Mouse (Mus musculus): Measurements from ENCODE around the gene Tbc1d10c. TPM values are rescaled to one million over a fixed set of nuclear protein-coding genes. Genes with fewer than 3 reads are reported as not detected.
A peak's percentile ranks its signal among the peaks of the same experiment; 100 is the strongest.

Gene Tbc1d10c
- polyA plus RNA-seq, 1 experiment from 2014 or later = 1.5 TPM

DNA sequence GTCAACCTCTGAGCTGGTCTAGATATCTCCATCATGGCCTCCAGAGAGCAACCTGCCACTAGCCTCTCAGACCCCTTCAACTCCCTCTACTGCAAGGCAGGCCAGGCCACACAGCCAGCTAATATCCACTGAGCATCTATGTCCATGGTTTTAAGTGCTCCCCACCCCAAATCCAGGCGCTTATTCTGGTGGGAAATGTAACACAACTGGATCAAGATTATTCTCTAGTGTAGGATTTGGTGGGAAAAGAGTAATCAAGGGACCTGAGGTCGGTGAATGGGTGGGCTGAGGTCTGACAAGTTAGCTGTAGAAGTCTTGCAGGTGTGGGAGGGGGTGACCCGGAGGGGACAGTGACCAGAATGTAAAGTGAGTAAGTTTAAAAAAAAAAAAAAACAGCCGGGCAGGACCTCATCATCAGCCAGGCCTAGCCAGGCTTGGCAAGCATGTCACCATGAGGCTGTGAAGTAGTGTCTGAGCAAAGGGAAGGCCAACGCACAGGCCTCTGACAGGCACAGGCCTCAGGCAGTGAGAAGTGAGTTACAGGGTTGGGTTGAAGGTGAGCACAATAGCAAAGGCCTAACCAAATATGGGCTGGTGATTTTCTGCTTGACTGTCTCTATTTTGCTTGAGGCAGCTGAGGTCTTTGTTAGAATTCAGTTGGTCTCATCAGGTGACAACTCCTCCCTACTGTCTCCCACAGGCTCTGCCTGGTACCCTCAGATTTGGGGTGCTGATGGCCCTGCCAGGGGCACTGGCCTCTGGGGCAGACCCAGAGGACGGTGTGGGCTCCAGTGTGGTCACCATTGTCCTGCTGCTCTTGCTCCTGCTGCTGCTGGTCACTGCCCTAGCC, 35.6 kb downstream of the Tbc1d10c start:
- H3K9me3 ChIP-seq (replicated peaks) = no peaks in the 10 kb centered on the region
- no peaks in the 10 kb centered on the region for H3K27me3 ChIP-seq (replicated peaks)
- peaks cover 81% of the 10 kb centered on the region for H3K36me3 ChIP-seq
- 0 out of 2 replicates have a peak overlapping the region, but pooled peaks have one; percentile 10 for H3K27ac ChIP-seq (ENCODE audit: poor library complexity, severe bottlenecking)
- no peak overlapping the region for H3K9ac ChIP-seq
- WGBS = 82% methylated on average over 6 of the region's 6 CpGs
- no peak overlapping the region for H3K4me3 ChIP-seq
- H3K4me1 ChIP-seq (replicated peaks) = peaks cover 38% of the 10 kb centered on the region
- H3K4me2 ChIP-seq = no peak overlapping the region
- no peak for ATAC-seq (ENCODE audit: insufficient number of reproducible peaks, low FRiP score)

DNA sequence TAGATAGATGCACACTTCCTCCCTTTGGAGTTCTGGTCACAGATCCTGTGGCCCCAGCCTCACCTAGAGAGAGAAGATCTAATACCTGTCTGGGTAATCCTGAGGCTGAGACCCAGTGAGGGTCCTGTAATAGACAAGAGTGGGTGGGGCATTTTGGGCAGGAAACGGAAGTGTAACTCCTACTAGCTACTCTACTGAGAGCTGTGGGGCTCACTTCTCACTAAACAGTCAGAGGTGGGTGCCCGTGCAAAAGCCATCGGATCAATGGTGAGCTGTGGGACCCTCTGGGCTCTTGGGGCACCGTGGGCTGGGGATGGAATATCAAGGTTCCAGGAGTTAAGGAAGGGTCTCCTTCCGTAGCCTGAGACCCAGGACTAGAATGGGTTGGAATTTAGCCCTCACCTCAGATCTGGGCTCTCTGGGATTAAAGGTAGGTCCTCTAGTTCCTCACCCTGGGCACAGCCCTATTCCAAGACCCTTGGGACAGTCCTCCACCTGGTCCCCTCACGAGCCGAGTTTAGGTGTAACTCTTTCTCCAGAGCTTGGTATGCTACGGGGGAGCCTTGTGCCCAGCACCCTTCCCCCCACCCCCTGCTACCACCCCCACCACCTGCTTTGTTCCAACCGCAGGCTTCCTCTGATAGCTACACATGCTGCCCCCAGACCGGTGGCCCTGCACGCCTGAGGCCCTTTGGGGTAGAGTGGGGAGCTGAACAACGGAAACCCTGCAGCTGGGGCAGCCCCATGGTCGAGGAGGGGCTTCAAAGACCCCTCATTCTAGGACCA, 36.5 kb downstream of the Tbc1d10c start:
- 71% methylated on average over 13 of the region's 13 CpGs for WGBS
- no peaks in the 10 kb centered on the region for H3K9me3 ChIP-seq (replicated peaks)
- H3K4me3 ChIP-seq = no peak overlapping the region
- no peak overlapping the region for H3K4me2 ChIP-seq
- ATAC-seq (ENCODE audit: insufficient number of reproducible peaks, low FRiP score) = no peak
- no peak overlapping the region for H3K27ac ChIP-seq (ENCODE audit: poor library complexity, severe bottlenecking)
- H3K4me1 ChIP-seq (replicated peaks) = peaks cover 44% of the 10 kb centered on the region
- no peaks in the 10 kb centered on the region for H3K27me3 ChIP-seq (replicated peaks)
- no peak overlapping the region for H3K9ac ChIP-seq
- H3K36me3 ChIP-seq = peaks cover 83% of the 10 kb centered on the region

DNA sequence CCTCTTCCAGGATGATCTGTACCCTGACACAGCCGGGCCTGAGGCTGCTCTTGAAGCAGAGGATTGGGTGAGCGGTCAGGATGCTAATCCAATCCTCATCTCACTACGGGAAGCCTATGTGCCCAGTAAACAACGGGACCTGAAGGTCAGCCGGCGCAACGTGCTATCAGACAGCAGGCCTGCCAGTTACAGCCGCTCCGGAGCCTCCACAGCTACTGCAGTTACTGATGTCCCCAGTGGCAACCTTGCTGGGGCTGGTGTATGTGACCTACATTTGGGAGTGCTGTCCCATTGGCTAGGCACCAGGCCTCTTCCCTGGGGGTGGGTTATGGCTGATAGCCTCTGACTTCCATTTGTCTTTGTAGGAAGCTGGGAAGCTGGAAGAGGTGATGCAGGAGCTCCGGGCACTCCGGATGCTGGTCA, 37.8 kb downstream of the Tbc1d10c start, which contains the start of gene Ptprcap:
TSS of gene Ptprcap (plus strand) at position 373 of the 423 bp plus-strand sequence.
- Histone ChIP-seq H3K9ac (no peak within 1 kb of the TSS), H3K4me1 (replicated peaks) (peaks cover 52% of the 10 kb centered on the region), H3K27ac (ENCODE audit: poor library complexity, severe bottlenecking) (no peak within 1 kb of the TSS), H3K4me3 (no peak within 1 kb of the TSS), H3K36me3 (peaks cover 69% of the 10 kb centered on the region), H3K4me2 (no peak within 1 kb of the TSS), H3K27me3 (replicated peaks) (no peaks in the 10 kb centered on the region), H3K9me3 (replicated peaks) (no peaks in the 10 kb centered on the region)
- 52% methylated on average over 11 of the region's 11 CpGs for WGBS
- ATAC-seq (ENCODE audit: insufficient number of reproducible peaks, low FRiP score) = no peak

DNA sequence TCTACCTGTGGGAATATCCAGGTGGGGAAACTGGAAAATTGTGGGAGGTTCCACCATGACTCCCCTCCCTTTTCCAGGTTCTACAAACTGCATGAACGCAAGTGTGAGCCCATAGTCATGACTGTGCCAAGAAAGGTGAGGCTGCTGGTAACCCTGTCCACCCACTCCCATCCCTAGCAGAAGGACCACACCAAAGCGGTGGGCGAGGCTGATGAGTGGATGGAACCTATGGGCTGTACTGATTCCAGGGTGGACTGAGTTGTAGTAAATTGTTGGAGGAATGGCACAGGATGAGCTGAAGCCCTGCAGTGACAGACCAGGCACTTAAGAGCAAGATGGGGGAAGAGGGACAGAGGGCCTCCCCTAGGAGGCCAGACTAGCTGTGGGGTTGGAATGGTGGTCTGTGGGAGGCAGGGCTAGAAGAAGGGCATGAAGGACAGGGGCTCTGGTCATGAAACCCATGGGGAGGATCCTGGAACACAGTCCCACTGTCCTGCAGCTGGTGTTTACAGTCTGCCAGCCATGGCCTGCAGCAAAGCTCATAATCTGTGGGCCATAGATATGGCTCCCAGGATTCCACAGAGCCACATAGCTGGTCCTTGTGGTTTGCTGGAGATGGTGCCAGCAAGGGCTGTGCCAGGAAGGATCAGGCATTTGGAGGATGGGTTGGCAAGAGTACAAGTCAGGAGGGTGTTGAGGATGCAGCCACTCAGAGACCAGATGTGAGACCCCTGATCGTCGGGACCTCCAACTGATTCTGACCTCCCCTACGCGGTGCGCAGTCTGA, 38.4 kb downstream of the Tbc1d10c start:
- peaks cover 57% of the 10 kb centered on the region for H3K4me1 ChIP-seq (replicated peaks)
- H3K9me3 ChIP-seq (replicated peaks) = no peaks in the 10 kb centered on the region
- no peak overlapping the region for H3K9ac ChIP-seq
- WGBS = 84% methylated on average over 8 of the region's 8 CpGs
- H3K36me3 ChIP-seq = peaks cover 63% of the 10 kb centered on the region
- no peak for ATAC-seq (ENCODE audit: insufficient number of reproducible peaks, low FRiP score)
- H3K27me3 ChIP-seq (replicated peaks) = no peaks in the 10 kb centered on the region
- H3K4me3 ChIP-seq = no peak overlapping the region
- H3K4me2 ChIP-seq = no peak overlapping the region
- H3K27ac ChIP-seq (ENCODE audit: poor library complexity, severe bottlenecking) = no peak overlapping the region

DNA sequence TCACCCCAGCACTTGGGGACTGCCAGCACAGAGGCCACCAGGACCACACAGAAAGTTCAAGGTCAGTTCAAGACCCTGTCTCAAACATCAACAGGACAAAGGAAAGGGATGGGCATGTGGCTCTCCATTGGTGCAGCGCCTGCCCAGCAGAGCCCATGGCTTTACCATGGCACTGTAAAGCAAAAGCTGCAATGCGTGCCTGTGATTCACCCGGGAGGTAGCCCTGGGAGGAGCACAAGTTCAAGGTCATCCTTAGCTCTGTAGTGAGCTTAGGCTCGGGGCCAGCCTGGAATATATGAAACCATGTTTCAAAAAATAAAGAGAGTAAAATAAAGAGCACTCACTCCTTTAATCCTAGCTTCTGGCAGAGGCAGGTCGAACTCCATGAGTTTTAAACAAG, 39.2 kb downstream of the Tbc1d10c start:
- Histone ChIP-seq H3K27me3 (replicated peaks) (no peaks in the 10 kb centered on the region), H3K9me3 (replicated peaks) (no peaks in the 10 kb centered on the region), H3K4me3 (no peak overlapping the region), H3K36me3 (peaks cover 56% of the 10 kb centered on the region), H3K27ac (ENCODE audit: poor library complexity, severe bottlenecking) (peak overlapping the region; percentile 4; the same call in 1 of the 2 replicates), H3K4me1 (replicated peaks) (peaks cover 57% of the 10 kb centered on the region), H3K4me2 (no peak overlapping the region), H3K9ac (no peak overlapping the region)
- ATAC-seq (ENCODE audit: insufficient number of reproducible peaks, low FRiP score) = no peak
- WGBS = 85% methylated on average over 5 of the region's 5 CpGs

DNA sequence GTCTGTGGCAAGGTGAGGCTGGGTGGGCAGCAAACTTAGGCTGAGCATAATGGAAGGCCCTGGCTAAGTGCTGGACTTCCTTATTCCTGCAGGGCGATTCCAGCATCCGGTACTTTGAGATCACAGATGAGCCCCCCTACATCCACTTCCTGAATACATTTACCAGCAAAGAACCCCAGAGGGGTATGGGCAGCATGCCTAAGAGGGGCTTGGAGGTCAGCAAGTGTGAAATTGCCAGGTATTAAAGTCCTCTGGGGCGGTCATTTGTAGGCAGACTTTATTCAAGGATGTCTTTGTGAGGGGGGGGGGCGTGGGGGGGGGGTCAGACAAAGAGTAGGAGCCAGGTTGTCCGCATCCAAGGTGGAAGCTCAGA, 39.6 kb downstream of the Tbc1d10c start:
- H3K27ac ChIP-seq (ENCODE audit: poor library complexity, severe bottlenecking) = no peak overlapping the region
- H3K4me1 ChIP-seq (replicated peaks) = peaks cover 57% of the 10 kb centered on the region
- no peak overlapping the region for H3K4me2 ChIP-seq
- H3K9ac ChIP-seq = peak overlapping the region; percentile 7; the same call in 1 of the 2 replicates
- H3K4me3 ChIP-seq = no peak overlapping the region
- ATAC-seq (ENCODE audit: insufficient number of reproducible peaks, low FRiP score) = no peak
- H3K27me3 ChIP-seq (replicated peaks) = no peaks in the 10 kb centered on the region
- 72% methylated on average over 5 of the region's 5 CpGs for WGBS
- H3K9me3 ChIP-seq (replicated peaks) = no peaks in the 10 kb centered on the region
- H3K36me3 ChIP-seq = peaks cover 52% of the 10 kb centered on the region

DNA sequence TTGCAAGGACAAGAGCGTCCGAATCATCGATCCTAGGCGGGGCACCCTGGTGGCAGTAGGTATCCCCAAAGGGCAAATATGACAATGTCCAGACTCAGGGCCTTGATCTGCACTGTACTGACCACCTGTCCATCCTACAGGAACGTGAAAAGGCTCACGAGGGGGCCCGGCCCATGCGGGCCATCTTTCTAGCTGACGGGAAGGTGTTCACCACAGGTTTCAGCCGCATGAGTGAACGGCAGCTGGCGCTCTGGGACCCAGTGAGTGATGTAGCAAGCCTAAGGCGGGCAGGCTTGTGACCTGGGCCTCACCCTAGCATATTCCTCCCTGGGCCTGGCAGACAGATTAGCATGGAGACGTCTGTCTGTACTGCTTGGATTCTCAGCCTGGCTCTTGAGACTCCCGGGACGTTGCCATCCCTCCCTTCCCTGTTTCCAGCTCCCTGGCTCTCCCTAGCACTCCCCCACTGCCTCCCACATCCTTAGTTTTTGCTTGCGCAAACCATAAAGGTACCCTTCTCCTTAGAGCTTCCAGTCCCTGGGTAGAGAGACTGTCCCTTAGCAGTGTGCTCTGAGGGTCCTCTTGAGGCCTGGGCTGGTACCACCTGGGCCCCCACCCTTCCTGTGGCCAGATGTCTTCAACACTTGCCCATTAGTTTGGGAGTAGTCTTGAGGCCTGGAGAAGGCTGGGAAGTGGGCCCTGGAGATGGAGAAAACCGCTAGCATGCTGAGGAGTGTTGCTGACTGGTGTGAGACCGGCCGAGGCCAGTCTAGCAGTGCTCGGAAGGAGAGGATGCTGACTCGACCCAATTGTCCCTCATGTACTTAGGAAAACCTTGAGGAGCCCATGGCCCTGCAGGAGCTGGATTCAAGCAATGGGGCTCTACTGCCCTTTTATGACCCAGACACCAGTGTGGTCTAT, 40.3 kb downstream of the Tbc1d10c start:
- 90% methylated on average over 22 of the region's 22 CpGs for WGBS
- Histone ChIP-seq H3K27ac (ENCODE audit: poor library complexity, severe bottlenecking) (no peak overlapping the region), H3K9ac (peak overlapping the region; percentile 22; the same call in 1 of the 2 replicates), H3K36me3 (peaks cover 45% of the 10 kb centered on the region), H3K4me3 (no peak overlapping the region), H3K4me2 (no peak overlapping the region), H3K4me1 (replicated peaks) (peaks cover 57% of the 10 kb centered on the region), H3K27me3 (replicated peaks) (no peaks in the 10 kb centered on the region), H3K9me3 (replicated peaks) (0 out of 2 replicates have a peak, but pooled peaks cover 2% of the 10 kb centered on the region)
- ATAC-seq (ENCODE audit: insufficient number of reproducible peaks, low FRiP score) = no peak

DNA sequence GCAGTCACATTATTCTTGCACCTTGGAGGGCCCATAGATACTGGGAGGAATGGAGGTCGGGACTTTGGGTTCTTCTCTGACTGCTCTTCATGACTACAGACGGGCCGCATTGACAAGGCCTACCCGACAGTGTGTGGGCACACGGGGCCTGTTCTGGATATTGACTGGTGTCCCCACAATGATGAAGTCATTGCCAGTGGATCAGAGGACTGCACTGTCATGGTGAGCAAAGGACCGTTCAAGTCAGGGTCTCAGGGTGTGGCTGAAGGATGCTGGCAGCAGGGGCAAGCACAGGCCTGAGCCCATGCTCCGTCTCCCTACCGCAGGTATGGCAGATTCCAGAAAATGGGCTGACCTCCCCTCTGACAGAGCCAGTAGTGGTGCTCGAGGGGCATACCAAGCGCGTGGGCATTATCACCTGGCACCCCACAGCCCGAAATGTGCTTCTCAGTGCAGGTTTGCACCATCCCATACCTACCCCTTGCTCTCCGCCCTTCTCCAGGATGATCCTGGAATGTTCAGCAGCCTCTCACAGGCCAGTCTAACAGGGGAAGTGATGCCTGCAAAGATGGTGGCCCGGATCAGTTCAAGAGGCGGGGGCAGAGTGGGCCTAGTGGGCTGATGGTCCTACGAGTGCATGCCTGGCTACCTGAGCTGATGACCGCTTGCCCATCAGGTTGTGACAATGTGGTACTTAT, 41.2 kb downstream of the Tbc1d10c start:
- WGBS = 92% methylated on average over 17 of the region's 17 CpGs
- Histone ChIP-seq H3K9ac (peak overlapping the region; percentile 97), H3K4me2 (peak overlapping the region; percentile 88), H3K4me1 (replicated peaks) (peaks cover 55% of the 10 kb centered on the region), H3K4me3 (peak overlapping the region; percentile 97), H3K27me3 (replicated peaks) (no peaks in the 10 kb centered on the region), H3K36me3 (peaks cover 41% of the 10 kb centered on the region), H3K9me3 (replicated peaks) (0 out of 2 replicates have a peak, but pooled peaks cover 5% of the 10 kb centered on the region), H3K27ac (ENCODE audit: poor library complexity, severe bottlenecking) (no peak overlapping the region)
- no peak for ATAC-seq (ENCODE audit: insufficient number of reproducible peaks, low FRiP score)

DNA sequence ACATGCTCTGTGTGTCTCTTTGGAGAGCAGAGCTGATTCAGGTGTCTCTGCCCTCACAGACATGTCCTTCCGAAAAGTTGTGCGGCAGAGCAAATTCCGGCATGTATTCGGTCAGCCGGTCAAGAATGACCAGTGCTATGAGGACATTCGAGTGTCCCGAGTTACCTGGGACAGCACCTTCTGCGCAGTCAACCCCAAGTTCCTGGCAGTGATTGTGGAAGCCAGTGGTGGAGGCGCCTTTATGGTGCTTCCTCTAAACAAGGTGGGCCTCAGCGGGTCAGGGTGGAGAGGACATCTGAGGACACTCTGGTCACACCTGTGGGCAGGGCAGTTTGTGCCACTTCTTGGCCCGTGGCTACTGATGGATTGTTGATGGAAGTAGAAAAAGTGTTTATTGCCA, 41.8 kb downstream of the Tbc1d10c start:
- peak overlapping the region; percentile 88 for H3K4me2 ChIP-seq
- peaks cover 49% of the 10 kb centered on the region for H3K4me1 ChIP-seq (replicated peaks)
- H3K9ac ChIP-seq = peak overlapping the region; percentile 97
- no peak overlapping the region for H3K27ac ChIP-seq (ENCODE audit: poor library complexity, severe bottlenecking)
- H3K27me3 ChIP-seq (replicated peaks) = no peaks in the 10 kb centered on the region
- peak overlapping the region; percentile 97 for H3K4me3 ChIP-seq
- WGBS = 84% methylated on average over 11 of the region's 11 CpGs
- 0 out of 2 replicates have a peak, but pooled peaks cover 5% of the 10 kb centered on the region for H3K9me3 ChIP-seq (replicated peaks)
- H3K36me3 ChIP-seq = peaks cover 41% of the 10 kb centered on the region
- no peak for ATAC-seq (ENCODE audit: insufficient number of reproducible peaks, low FRiP score)

All from heart, embryonic 12.5 days (tissue).